8 mouse cellular contexts compared by ENCODE assay signal in the genomic region with DNA sequence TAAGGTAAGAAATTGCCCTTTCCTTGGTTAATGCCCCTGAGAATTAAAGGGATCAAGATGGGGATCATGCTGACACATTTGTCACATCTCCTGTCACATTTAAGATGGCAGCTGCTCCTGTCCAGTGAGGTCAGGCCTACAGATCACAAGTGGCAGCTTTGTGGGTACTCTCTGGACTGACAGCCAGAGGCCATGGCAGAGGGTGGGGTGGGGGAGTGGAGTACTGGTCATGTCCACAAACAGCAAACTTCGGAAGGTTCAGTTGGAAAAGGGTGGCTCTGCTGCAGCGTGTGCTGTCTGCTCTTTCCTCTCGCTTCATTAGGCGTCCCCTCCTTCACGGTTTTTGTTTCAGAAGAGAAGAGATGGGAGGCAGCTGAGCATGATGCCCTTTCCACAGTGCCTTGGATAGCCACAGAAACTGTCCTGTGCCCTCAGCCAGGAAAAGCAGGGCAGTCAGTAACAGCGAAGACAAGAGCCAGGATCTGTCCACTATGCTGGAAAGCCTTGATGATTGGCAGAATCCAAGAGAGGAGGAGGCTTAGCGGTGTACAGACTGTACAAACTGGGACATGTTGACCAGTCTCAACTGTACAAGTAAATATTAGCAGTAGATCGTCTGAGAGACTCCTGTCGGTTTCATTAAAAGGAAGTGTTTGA. TPM values are rescaled to one million over a fixed set of nuclear protein-coding genes. Genes with fewer than 3 reads are reported as not detected.
A peak's percentile ranks its signal among the peaks of the same experiment; 100 is the strongest.
DNase-seq lines count a peak whose midpoint lies in the region; ATAC-seq lines count a peak whose summit lies in the region.

No protein-coding gene starts in this region.

- no peak overlapping the region for H3K4me2 ChIP-seq in midbrain, embryonic 16.5 days (ENCODE audit: low read length)
- H3K4me2 ChIP-seq in midbrain, embryonic 13.5 days (replicated peaks) = no peak overlapping the region
- H3K4me2 ChIP-seq in liver, embryonic 12.5 days = no peak overlapping the region
- no peak overlapping the region for H3K4me2 ChIP-seq in stomach, embryonic 15.5 days

- H3K27me3 ChIP-seq in heart, embryonic 10.5 days (ENCODE audit: insufficient read depth, poor library complexity, severe bottlenecking) = no peaks in the 10 kb centered on the region
- H3K27me3 ChIP-seq in midbrain, embryonic 16.5 days (ENCODE audit: control insufficient read depth, insufficient read depth, low read depth, low read length) = no peaks in the 10 kb centered on the region
- H3K27me3 ChIP-seq in midbrain, embryonic 13.5 days = no peaks in the 10 kb centered on the region
- no peaks in the 10 kb centered on the region for H3K27me3 ChIP-seq in liver, embryonic 12.5 days (replicated peaks)
- no peaks in the 10 kb centered on the region for H3K27me3 ChIP-seq in stomach, embryonic 15.5 days (replicated peaks)

- H3K36me3 ChIP-seq in heart, embryonic 10.5 days = peaks cover 23% of the 10 kb centered on the region
- H3K36me3 ChIP-seq in midbrain, embryonic 16.5 days (ENCODE audit: control insufficient read depth, insufficient read depth, low read length) = no peaks in the 10 kb centered on the region
- H3K36me3 ChIP-seq in midbrain, embryonic 13.5 days = peaks cover 6% of the 10 kb centered on the region
- H3K36me3 ChIP-seq in liver, embryonic 12.5 days = peaks cover 52% of the 10 kb centered on the region
- no peaks in the 10 kb centered on the region for H3K36me3 ChIP-seq in stomach, embryonic 15.5 days

- WGBS in heart, embryonic 10.5 days = 63% methylated on average over 9 of the region's 9 CpGs
- 68% methylated on average over 9 of the region's 9 CpGs for WGBS in midbrain, embryonic 16.5 days
- 79% methylated on average over 9 of the region's 9 CpGs for WGBS in midbrain, embryonic 13.5 days
- WGBS in liver, embryonic 12.5 days (ENCODE audit: insufficient replicate concordance) = 72% methylated on average over 9 of the region's 9 CpGs
- WGBS in stomach, embryonic 15.5 days = 60% methylated on average over 9 of the region's 9 CpGs

- H3K9me3 ChIP-seq in heart, embryonic 10.5 days = no peaks in the 10 kb centered on the region
- no peaks in the 10 kb centered on the region for H3K9me3 ChIP-seq in midbrain, embryonic 16.5 days (replicated peaks; ENCODE audit: control insufficient read depth, low read length, poor library complexity, severe bottlenecking)
- H3K9me3 ChIP-seq in midbrain, embryonic 13.5 days = no peaks in the 10 kb centered on the region
- H3K9me3 ChIP-seq in liver, embryonic 12.5 days (replicated peaks) = no peaks in the 10 kb centered on the region
- no peaks in the 10 kb centered on the region for H3K9me3 ChIP-seq in stomach, embryonic 15.5 days

- no peak overlapping the region for H3K9ac ChIP-seq in midbrain, embryonic 16.5 days (ENCODE audit: low read depth, low read length)
- no peak overlapping the region for H3K9ac ChIP-seq in midbrain, embryonic 13.5 days (replicated peaks)
- H3K9ac ChIP-seq in liver, embryonic 12.5 days = no peak overlapping the region
- no peak overlapping the region for H3K9ac ChIP-seq in stomach, embryonic 15.5 days

- ATAC-seq in midbrain, embryonic 16.5 days = 0 out of 2 replicates have a peak, but pooled peaks have one; percentile 47
- ATAC-seq in midbrain, embryonic 13.5 days = no peak; the same call in 1 of the 2 replicates
- 0 out of 2 replicates have a peak, but pooled peaks have one; percentile 17 for ATAC-seq in liver, embryonic 12.5 days
- peak; percentile 61 for ATAC-seq in stomach, embryonic 15.5 days (ENCODE audit: insufficient read depth, low FRiP score, low read depth)
- no peak for ATAC-seq in inflammation-experienced regulatory T-cells, adult 6 months

- peaks cover 12% of the 10 kb centered on the region; the same call in 1 of the 2 replicates for H3K4me1 ChIP-seq in heart, embryonic 10.5 days
- peaks cover 5% of the 10 kb centered on the region for H3K4me1 ChIP-seq in midbrain, embryonic 16.5 days (ENCODE audit: control insufficient read depth, insufficient read depth, low read length)
- H3K4me1 ChIP-seq in midbrain, embryonic 13.5 days (replicated peaks) = peaks cover 10% of the 10 kb centered on the region
- H3K4me1 ChIP-seq in liver, embryonic 12.5 days = peaks cover 51% of the 10 kb centered on the region
- H3K4me1 ChIP-seq in stomach, embryonic 15.5 days = peaks cover 3% of the 10 kb centered on the region; the same call in 1 of the 2 replicates

- no peak overlapping the region for H3K4me3 ChIP-seq in heart, embryonic 10.5 days
- H3K4me3 ChIP-seq in midbrain, embryonic 16.5 days (ENCODE audit: low read depth, low read length) = no peak overlapping the region
- H3K4me3 ChIP-seq in midbrain, embryonic 13.5 days (replicated peaks) = no peak overlapping the region
- H3K4me3 ChIP-seq in liver, embryonic 12.5 days = no peak overlapping the region
- no peak overlapping the region for H3K4me3 ChIP-seq in stomach, embryonic 15.5 days (replicated peaks)

- peak; percentile 73 for DNase-seq in heart, embryonic 10.5 days (ENCODE audit: low spot score)
- no peak for DNase-seq in heart, adult 18-20 months
- DNase-seq in frontal cortex, postnatal 36 days (ENCODE audit: low spot score in 2 of 2) = no peak

- H3K27ac ChIP-seq in heart, embryonic 10.5 days = 0 out of 2 replicates have a peak overlapping the region, but pooled peaks have one; percentile 44
- peak overlapping the region; percentile 59; the same call in 1 of the 2 replicates for H3K27ac ChIP-seq in midbrain, embryonic 16.5 days (ENCODE audit: low read length)
- no peak overlapping the region for H3K27ac ChIP-seq in midbrain, embryonic 13.5 days
- H3K27ac ChIP-seq in liver, embryonic 12.5 days = peak overlapping the region; percentile 71
- peak overlapping the region; percentile 23; the same call in 1 of the 2 replicates for H3K27ac ChIP-seq in stomach, embryonic 15.5 days

RNA-seq across cellular contexts. Expression of gene Podxl, which starts 46.0 kb away (rescaled TPM):
- polyA plus RNA-seq in heart, embryonic 10.5 days (2016; fragmentation: Nextera tagmentation; extraction: Ambion mirVana) = 47.6 and 62.0 TPM in 2 replicates
- 10 to 100 TPM; 54.1 to 56.9 TPM for total RNA-seq in heart, adult 18-20 months (2021)
- 8.5 and 11.1 TPM in 2 replicates for polyA plus RNA-seq in midbrain, embryonic 16.5 days (2015; fragmentation: Nextera tagmentation; extraction: Ambion mirVana)
- 12.3 and 14.1 TPM in 2 replicates for polyA plus RNA-seq in midbrain, embryonic 13.5 days (2015; fragmentation: Nextera tagmentation; extraction: Ambion mirVana)
- 23.0 and 24.5 TPM in 2 replicates for polyA plus RNA-seq in liver, embryonic 12.5 days (2016; fragmentation: Nextera tagmentation; extraction: Ambion mirVana)
- polyA plus RNA-seq in stomach, embryonic 15.5 days (2015; fragmentation: Nextera tagmentation; extraction: Ambion mirVana) = 26.9 and 27.1 TPM in 2 replicates
- polyA plus RNA-seq in inflammation-experienced regulatory T-cells, adult 6 months (2017; shearing (Covaris generic)) = under 1 TPM; 0.06 to 0.38 (median 0.11) TPM

Comparison
In these comparisons a context has a peak if more than half of its experiments do, and no peak if none do; other contexts are left out.
1. ATAC-seq: peak in midbrain, embryonic 16.5 days (single experiment), liver, embryonic 12.5 days (single experiment) and stomach, embryonic 15.5 days (single experiment); none in midbrain, embryonic 13.5 days (single experiment) and inflammation-experienced regulatory T-cells, adult 6 months (single experiment).